ENCODE assay signal across 7 mouse cellular contexts in the genomic region with DNA sequence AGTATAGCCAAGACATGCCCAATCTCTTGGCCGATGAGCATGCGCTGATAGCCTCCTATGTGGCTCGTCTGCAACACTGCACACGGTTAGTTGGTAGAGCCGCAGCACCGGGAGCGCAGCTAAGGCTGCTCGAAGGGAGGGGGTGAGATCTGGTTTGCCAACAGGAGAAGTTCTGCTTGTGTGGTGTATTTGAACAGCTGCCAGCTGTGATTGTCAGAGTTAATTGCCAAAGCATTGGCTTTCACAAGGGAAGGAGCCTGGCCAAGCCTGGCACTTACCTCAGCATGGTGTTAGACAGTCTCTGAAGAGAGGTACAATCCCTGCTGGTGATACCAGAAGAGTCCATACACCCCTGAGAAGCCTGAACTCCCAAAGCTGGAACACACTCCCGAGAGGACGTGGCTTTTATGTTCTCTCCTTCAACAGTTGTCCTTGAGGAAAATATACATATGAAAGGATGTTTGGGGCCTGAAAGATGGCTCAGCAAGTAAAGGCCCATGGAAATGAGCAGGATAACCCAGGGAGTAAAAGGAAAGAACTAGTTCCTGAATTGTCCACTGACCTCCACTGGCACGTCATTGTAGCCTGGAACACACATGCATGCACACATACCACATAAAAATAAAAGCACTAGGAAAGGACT.
DNase-seq lines count a peak whose midpoint lies in the region; ATAC-seq and TF ChIP-seq lines count a peak whose summit lies in the region.

No protein-coding gene starts in this region.

- no peaks in the 10 kb centered on the region for H3K36me3 ChIP-seq in lung, embryonic 14.5 days (ENCODE audit: insufficient read depth)

- 45% methylated on average over 11 of the region's 11 CpGs for WGBS in lung, embryonic 14.5 days

- no peak overlapping the region for H3K9ac ChIP-seq in lung, embryonic 14.5 days

- H3K9me3 ChIP-seq in lung, embryonic 14.5 days (ENCODE audit: low read depth, low read length) = no peaks in the 10 kb centered on the region

- no peak overlapping the region for H3K4me3 ChIP-seq in lung, embryonic 14.5 days (ENCODE audit: low read depth, low read length)

- 0 out of 2 replicates have a peak, but pooled peaks cover 7% of the 10 kb centered on the region for H3K4me1 ChIP-seq in lung, embryonic 14.5 days (ENCODE audit: insufficient read depth)

- H3K27me3 ChIP-seq in lung, embryonic 14.5 days (ENCODE audit: insufficient read depth, low read length) = no peaks in the 10 kb centered on the region

- TF ChIP-seq CTCF in lung, embryonic 14.5 days (IDR thresholded peaks at IDR 0.05; ENCODE audit: low read depth) = no peak

- H3K4me2 ChIP-seq in lung, embryonic 14.5 days = no peak overlapping the region

- DNase-seq in lung, embryonic 14.5 days = peak; percentile 64
- no peak for DNase-seq in lung, postnatal 25 days (ENCODE audit: low spot score)
- peak; percentile 47 to 50 for DNase-seq in cerebellum, adult 18-20 months
- DNase-seq in lung, postnatal 36 days = peak; percentile 49
- no peak for DNase-seq in gastrocnemius, postnatal 4 days (ENCODE audit: low spot score in 2 of 2)
- DNase-seq in frontal cortex, postnatal 10 days (ENCODE audit: low spot score in 2 of 2) = no peak

- ATAC-seq in lung, embryonic 14.5 days (ENCODE audit: insufficient read depth) = peak; percentile 73; the same call in 1 of the 2 replicates
- ATAC-seq in granulocyte monocyte progenitor cell, adult 5-6 weeks (replicated peaks; ENCODE audit: poor library complexity, severe bottlenecking) = peak; percentile 73

- peak overlapping the region; percentile 58 for H3K27ac ChIP-seq in lung, embryonic 14.5 days (ENCODE audit: low read depth)

Comparison
In these comparisons a context has a peak if more than half of its experiments do, and no peak if none do; other contexts are left out.
1. DNase-seq: peak in lung, embryonic 14.5 days (single experiment), cerebellum, adult 18-20 months (2 of 2) and lung, postnatal 36 days (single experiment); none in lung, postnatal 25 days (single experiment), gastrocnemius, postnatal 4 days (0 of 2) and frontal cortex, postnatal 10 days (0 of 2).